Mouse (Mus musculus) kidney, adult 2 months (tissue): ENCODE data around the gene Dda1.

ENCODE experiments used
- CTCF ChIP-seq: fragments of 200-500 bp; conservative IDR thresholded peaks from 2 replicates; pipeline ENCODE4 v1.5.1; 2011; ENCODE audit warnings: low read depth, mild to moderate bottlenecking, control low read depth, low read length, moderate library complexity, mixed read lengths; ENCODE audit not compliant: insufficient read depth, insufficient read length
- POLR2A ChIP-seq: fragments of 200-500 bp; IDR thresholded peaks from one replicate; pipeline ENCODE4 v1.6.1; 2011; ENCODE audit warnings: low read depth, low read length, control low read depth

GRCm38 (mm10) chr8:71461152-71461840 is 7.7 kb upstream of the Dda1 start:
- TF ChIP-seq CTCF: no peak
- TF ChIP-seq POLR2A: no peak
